Mouse (Mus musculus) myocyte (in vitro differentiated cells): ENCODE measurements around the gene Gm17304.

Source experiments
- CEBPB ChIP-seq: IDR thresholded peaks from 2 replicates; pipeline ENCODE4 v1.6.1; 2011; ENCODE audit warnings: mild to moderate bottlenecking, moderate library complexity; ENCODE audit not compliant: poor library complexity, insufficient read depth, severe bottlenecking
- E2F4 ChIP-seq: IDR thresholded peaks from one replicate; pipeline ENCODE4 v1.6.1; 2011; ENCODE audit warnings: mild to moderate bottlenecking, control low read depth, moderate library complexity; ENCODE audit not compliant: insufficient read depth
- MAX ChIP-seq: IDR thresholded peaks from one replicate; pipeline ENCODE4 v1.6.1; 2011; ENCODE audit warnings: low read depth, mild to moderate bottlenecking, control low read depth
- MYOG ChIP-seq, 3 experiments: IDR thresholded peaks; one replicate each; pipeline ENCODE4 v1.6.1; 2011; ENCODE audit warnings: control low read depth in 2 of 3, low read depth in 2 of 3, mild to moderate bottlenecking in 2 of 3; ENCODE audit not compliant: insufficient read length in 2 of 3, control insufficient read depth in 1 of 3, insufficient read depth in 1 of 3
- POLR2A ChIP-seq: IDR thresholded peaks from one replicate; pipeline ENCODE4 v1.6.1; 2011; ENCODE audit warnings: low read depth, mild to moderate bottlenecking, control low read depth, moderate library complexity; ENCODE audit not compliant: insufficient read length
- POLR2AphosphoS2 ChIP-seq: IDR thresholded peaks from one replicate; pipeline ENCODE4 v1.6.1; 2011; ENCODE audit warnings: low read depth, control low read depth; ENCODE audit not compliant: insufficient read length
- REST ChIP-seq: IDR thresholded peaks from one replicate; pipeline ENCODE4 v1.6.1; 2011; ENCODE audit warnings: mild to moderate bottlenecking, control low read depth, moderate library complexity; ENCODE audit not compliant: insufficient read depth, insufficient read length
- TCF12 ChIP-seq: IDR thresholded peaks from one replicate; pipeline ENCODE4 v1.6.1; 2011; ENCODE audit warnings: mild to moderate bottlenecking, control low read depth; ENCODE audit not compliant: poor library complexity, insufficient read depth, severe bottlenecking
- USF1 ChIP-seq: IDR thresholded peaks from one replicate; pipeline ENCODE4 v1.6.1; 2011; ENCODE audit warnings: low read depth, mild to moderate bottlenecking, control low read depth, moderate library complexity

DNA sequence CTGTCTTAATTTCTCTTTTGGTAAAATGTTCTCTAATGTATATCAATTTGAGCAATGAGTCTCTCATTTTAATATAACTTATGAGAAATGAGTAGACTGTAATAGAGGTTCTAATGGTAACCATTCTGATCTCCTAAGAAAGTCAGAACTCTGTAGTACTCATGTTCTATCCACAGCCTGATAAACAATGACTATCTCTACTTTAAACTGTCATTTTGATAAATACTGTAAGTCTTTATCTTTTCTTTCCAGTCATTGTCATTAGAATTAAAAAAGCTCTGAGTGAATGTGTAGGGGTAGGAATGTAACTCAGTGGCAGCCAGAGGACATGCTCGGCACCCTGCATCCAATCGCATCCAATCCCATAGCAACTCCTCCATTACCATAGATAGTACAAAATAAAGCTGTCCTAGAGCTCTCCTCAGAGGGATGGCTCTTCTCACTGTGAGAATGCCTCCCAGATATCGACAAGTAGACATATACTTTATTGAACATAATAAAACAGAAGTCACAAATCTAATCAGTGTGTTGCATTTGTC lies 44.0 kb downstream of the Gm17304 start:
- TF ChIP-seq POLR2A: no peak
- no peak for TF ChIP-seq MYOG (IDR thresholded peaks at IDR 0.05; ENCODE audit: control insufficient read depth in 1 of 3, insufficient read depth in 1 of 3, insufficient read length in 2 of 3, low read depth in 2 of 3)
- TF ChIP-seq E2F4: no peak
- no peak for TF ChIP-seq USF1
- no peak for TF ChIP-seq MAX
- TF ChIP-seq POLR2AphosphoS2: no peak
- no peak for TF ChIP-seq TCF12
- no peak for TF ChIP-seq REST
- no peak for TF ChIP-seq CEBPB
